Mouse (Mus musculus): Measurements from ENCODE around the gene Tnfsf12.

- no peak for TF ChIP-seq POLR2A (IDR thresholded peaks at IDR 0.05; ENCODE audit: low read depth, low read length)
- TF ChIP-seq CTCF (IDR thresholded peaks at IDR 0.05; ENCODE audit: extremely low read depth, insufficient read length, insufficient replicate concordance, low read depth, low read length), result no peak
Measured at GRCm38 (mm10) chr11:69711082-69711481, 15.4 kb upstream of the Tnfsf12 start.
